ENCODE assay signal across 8 mouse cellular contexts in genomic region chr19:7057126-7057721, GRCm38 (mm10). TPM values are rescaled to one million over a fixed set of nuclear protein-coding genes. Genes with fewer than 3 reads are reported as not detected.
A peak's percentile ranks its signal among the peaks of the same experiment; 100 is the strongest.
DNase-seq lines count a peak whose midpoint lies in the region; ATAC-seq lines count a peak whose summit lies in the region.

No protein-coding gene starts in this region.

- peak; percentile 20 for ATAC-seq in embryonic facial prominence, embryonic 11.5 days (replicated peaks; ENCODE audit: insufficient number of reproducible peaks, low FRiP score, low TSS enrichment, low read depth)

- H3K4me1 ChIP-seq in embryonic facial prominence, embryonic 11.5 days (ENCODE audit: control insufficient read depth, insufficient read depth, low read length), result peaks cover 6% of the 10 kb centered on the region
- peaks cover 33% of the 10 kb centered on the region for H3K4me1 ChIP-seq in midbrain, embryonic 10.5 days

- H3K4me3 ChIP-seq in embryonic facial prominence, embryonic 11.5 days (ENCODE audit: low read depth, low read length), result peak overlapping the region; percentile 70
- peak overlapping the region; percentile 78 for H3K4me3 ChIP-seq in midbrain, embryonic 10.5 days

- no peaks in the 10 kb centered on the region for H3K27me3 ChIP-seq in embryonic facial prominence, embryonic 11.5 days (ENCODE audit: control insufficient read depth, insufficient read depth, low read length)
- peaks cover 64% of the 10 kb centered on the region for H3K27me3 ChIP-seq in midbrain, embryonic 10.5 days (ENCODE audit: low read depth, poor library complexity, severe bottlenecking)

- peak overlapping the region; percentile 68 for H3K9ac ChIP-seq in embryonic facial prominence, embryonic 11.5 days (replicated peaks; ENCODE audit: low read length)

- peak overlapping the region; percentile 100 for H3K4me2 ChIP-seq in embryonic facial prominence, embryonic 11.5 days (ENCODE audit: low read depth, low read length)

- 2% methylated on average over 16 of the region's 16 CpGs for WGBS in embryonic facial prominence, embryonic 11.5 days
- 4% methylated on average over 16 of the region's 16 CpGs for WGBS in midbrain, embryonic 10.5 days

- H3K9me3 ChIP-seq in embryonic facial prominence, embryonic 11.5 days (replicated peaks; ENCODE audit: control insufficient read depth, low read length), result no peaks in the 10 kb centered on the region
- no peaks in the 10 kb centered on the region for H3K9me3 ChIP-seq in midbrain, embryonic 10.5 days (replicated peaks)

- peak; percentile 32 for DNase-seq in gastrocnemius, adult 18-20 months (ENCODE audit: low spot score)
- DNase-seq in gastrocnemius, postnatal 25 days, result no peak
- peak; percentile 62 for DNase-seq in right cerebral cortex, postnatal 4 days
- DNase-seq in right cerebral cortex, postnatal 25 days, result no peak
- DNase-seq in embryonic facial prominence, embryonic 11.5 days (ENCODE audit: low spot score), result no peak
- peak; percentile 84 for DNase-seq in kidney, postnatal 10 days
- DNase-seq in midbrain, embryonic 10.5 days (ENCODE audit: low spot score), result no peak
- DNase-seq in embryo, embryonic 9.5 days (ENCODE audit: extremely low spot score), result no peak

- H3K27ac ChIP-seq in embryonic facial prominence, embryonic 11.5 days (replicated peaks; ENCODE audit: low read depth, low read length), result no peak overlapping the region
- peak overlapping the region; percentile 79 for H3K27ac ChIP-seq in midbrain, embryonic 10.5 days (replicated peaks)

- H3K36me3 ChIP-seq in embryonic facial prominence, embryonic 11.5 days (replicated peaks; ENCODE audit: control insufficient read depth, insufficient read depth, low read depth, low read length), result no peaks in the 10 kb centered on the region
- H3K36me3 ChIP-seq in midbrain, embryonic 10.5 days, result no peaks in the 10 kb centered on the region

RNA-seq across cellular contexts. Expression of gene Macrod1, which starts 0.6 kb away (rescaled TPM):
- total RNA-seq in gastrocnemius, adult 18-20 months (2021), result 100 to 1,000 TPM; 276 to 311 TPM
- 100 to 1,000 TPM; 227 to 252 TPM for total RNA-seq in gastrocnemius, postnatal 25 days (2021)
- polyA plus RNA-seq in embryonic facial prominence, embryonic 11.5 days (2014; fragmentation: Nextera tagmentation; extraction: Ambion mirVana), result 5.0 and 6.9 TPM in 2 replicates
- polyA plus RNA-seq in midbrain, embryonic 10.5 days (2016; fragmentation: Nextera tagmentation; extraction: Ambion mirVana), result 2.2 and 2.9 TPM in 2 replicates

RNA-seq across cellular contexts. Expression of gene Stip1, which starts 17.5 kb away (rescaled TPM):
- total RNA-seq in gastrocnemius, adult 18-20 months (2021), result 10 to 100 TPM; 89.7 to 98.5 TPM
- total RNA-seq in gastrocnemius, postnatal 25 days (2021), result 10 to 100 TPM; 86.5 to 95.6 TPM
- polyA plus RNA-seq in embryonic facial prominence, embryonic 11.5 days (2014; fragmentation: Nextera tagmentation; extraction: Ambion mirVana), result 400 and 412 TPM in 2 replicates
- 427 and 470 TPM in 2 replicates for polyA plus RNA-seq in midbrain, embryonic 10.5 days (2016; fragmentation: Nextera tagmentation; extraction: Ambion mirVana)

RNA-seq across cellular contexts. Expression of gene Fermt3, which starts 38.0 kb away (rescaled TPM):
- total RNA-seq in gastrocnemius, adult 18-20 months (2021), result under 1 TPM; 0.64 to 0.93 TPM
- 1 to 10 TPM in 1 of 2 experiments, under 1 TPM in 1; 0.84 to 1.2 TPM for total RNA-seq in gastrocnemius, postnatal 25 days (2021)
- polyA plus RNA-seq in embryonic facial prominence, embryonic 11.5 days (2014; fragmentation: Nextera tagmentation; extraction: Ambion mirVana), result 6.3 and 6.6 TPM in 2 replicates
- polyA plus RNA-seq in midbrain, embryonic 10.5 days (2016; fragmentation: Nextera tagmentation; extraction: Ambion mirVana), result 8.5 and 10.3 TPM in 2 replicates

RNA-seq across cellular contexts. Expression of gene Flrt1, which starts 48.3 kb away (rescaled TPM):
- total RNA-seq in gastrocnemius, adult 18-20 months (2021), result 1 to 10 TPM; 1.1 to 1.9 TPM
- total RNA-seq in gastrocnemius, postnatal 25 days (2021), result under 1 TPM; 0.31 to 0.35 TPM
- polyA plus RNA-seq in embryonic facial prominence, embryonic 11.5 days (2014; fragmentation: Nextera tagmentation; extraction: Ambion mirVana), result 3.0 and 4.4 TPM in 2 replicates
- polyA plus RNA-seq in midbrain, embryonic 10.5 days (2016; fragmentation: Nextera tagmentation; extraction: Ambion mirVana), result 6.0 and 7.5 TPM in 2 replicates

Comparison
In these comparisons a context has a peak if more than half of its experiments do, and no peak if none do; other contexts are left out.
1. DNase-seq: peak in gastrocnemius, adult 18-20 months (single experiment), right cerebral cortex, postnatal 4 days (single experiment) and kidney, postnatal 10 days (single experiment); none in gastrocnemius, postnatal 25 days (single experiment), right cerebral cortex, postnatal 25 days (single experiment), embryonic facial prominence, embryonic 11.5 days (single experiment), midbrain, embryonic 10.5 days (single experiment) and embryo, embryonic 9.5 days (single experiment).